Mouse (Mus musculus) E14TG2a.4 (cell line): ENCODE measurements around the gene Zfp276.
"Not testable (repeated sequence)": the region's sequence is repeated elsewhere in the genome, so short reads cannot be mapped to it uniquely, and the experiment has no call there.

ENCODE experiments used
- H3K27me3 ChIP-seq: 2 replicates; pipeline ENCODE4 v1.6.1; 2014; ENCODE audit warnings: low read length, control low read depth; ENCODE audit not compliant: insufficient read depth
- H3K36me3 ChIP-seq: 2 replicates; pipeline ENCODE4 v1.6.1; 2014; ENCODE audit warnings: low read length, control low read depth; ENCODE audit not compliant: insufficient read depth
- H3K4me1 ChIP-seq: replicated peaks from 2 replicates; pipeline ENCODE4 v1.6.1; 2014; ENCODE audit warnings: low read depth, low read length, control low read depth
- H3K4me3 ChIP-seq: replicated peaks from 2 replicates; pipeline ENCODE4 v1.5.1; 2014; ENCODE audit warnings: mild to moderate bottlenecking, low read length
- H3K9me3 ChIP-seq: 2 replicates; pipeline ENCODE4 v1.6.1; 2014; ENCODE audit warnings: low read length, control low read depth
- CTCF ChIP-seq: conservative IDR thresholded peaks from 2 replicates; pipeline ENCODE4 v1.5.1; 2014; ENCODE audit warnings: low read length
- NANOG ChIP-seq: IDR thresholded peaks from 2 replicates; pipeline ENCODE4 v1.6.1; 2014; ENCODE audit warnings: borderline replicate concordance, low read length, mixed read lengths
- POU5F1 ChIP-seq: IDR thresholded peaks from 2 replicates; pipeline ENCODE4 v1.6.1; 2014; ENCODE audit warnings: low read length, borderline replicate concordance

The Zfp276 gene

GRCm38 (mm10) chr8:123253451-123254098, 420 bp upstream of the Zfp276 start:
- Histone ChIP-seq H3K36me3 (peaks cover 65% of the 10 kb centered on the region), H3K27me3 (peaks cover 16% of the 10 kb centered on the region), H3K9me3 (no peaks in the 10 kb centered on the region), H3K4me3 (peak overlapping the region; percentile 97), H3K4me1 (peaks cover 25% of the 10 kb centered on the region)
- no peak for TF ChIP-seq POU5F1
- TF ChIP-seq CTCF: no peak
- no peak for TF ChIP-seq NANOG

GRCm38 (mm10) chr8:123255170-123255569, 1.2 kb downstream of the Zfp276 start:
- peaks cover 25% of the 10 kb centered on the region for H3K4me1 ChIP-seq
- peaks cover 63% of the 10 kb centered on the region for H3K36me3 ChIP-seq
- TF ChIP-seq POU5F1: no peak
- TF ChIP-seq CTCF: no peak
- no peak for TF ChIP-seq NANOG
- H3K27me3 ChIP-seq: peaks cover 16% of the 10 kb centered on the region
- H3K9me3 ChIP-seq: no peaks in the 10 kb centered on the region
- peak overlapping the region; percentile 97 for H3K4me3 ChIP-seq

- Histone ChIP-seq H3K9me3 (no peaks in the 10 kb centered on the region), H3K4me1 (peaks cover 25% of the 10 kb centered on the region), H3K4me3 (no peak overlapping the region), H3K27me3 (peaks cover 16% of the 10 kb centered on the region), H3K36me3 (peaks cover 52% of the 10 kb centered on the region)
- TF ChIP-seq NANOG (no peak), POU5F1 (no peak), CTCF (no peak)
These were observed 3.1 kb downstream of the Zfp276 start for GRCm38 (mm10) chr8:123257114-123257513.

DNA sequence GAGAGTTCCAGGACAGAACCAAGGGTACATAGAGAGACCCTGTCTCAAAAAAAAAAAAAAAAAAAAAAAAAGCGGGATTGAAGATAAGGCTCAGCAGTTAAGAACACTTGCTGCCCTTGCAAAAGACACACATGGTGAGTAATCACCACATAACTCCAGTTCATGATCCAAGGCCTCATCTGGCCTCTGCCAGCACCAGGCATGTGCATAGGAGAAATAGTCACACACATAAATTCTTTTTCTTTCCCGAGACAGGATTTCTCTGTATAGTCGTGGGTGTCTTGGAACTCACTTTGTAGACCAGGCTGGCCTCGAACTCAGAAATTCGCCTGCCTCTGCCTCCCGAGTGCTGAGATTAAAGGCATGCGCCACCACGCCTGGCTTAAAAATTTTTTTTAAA, 3.6 kb downstream of the Zfp276 start:
- Histone ChIP-seq H3K4me1 (peaks cover 25% of the 10 kb centered on the region), H3K36me3 (peaks cover 51% of the 10 kb centered on the region), H3K27me3 (peaks cover 16% of the 10 kb centered on the region)
- not testable (repeated sequence) for H3K4me3 ChIP-seq, H3K9me3 ChIP-seq

DNA sequence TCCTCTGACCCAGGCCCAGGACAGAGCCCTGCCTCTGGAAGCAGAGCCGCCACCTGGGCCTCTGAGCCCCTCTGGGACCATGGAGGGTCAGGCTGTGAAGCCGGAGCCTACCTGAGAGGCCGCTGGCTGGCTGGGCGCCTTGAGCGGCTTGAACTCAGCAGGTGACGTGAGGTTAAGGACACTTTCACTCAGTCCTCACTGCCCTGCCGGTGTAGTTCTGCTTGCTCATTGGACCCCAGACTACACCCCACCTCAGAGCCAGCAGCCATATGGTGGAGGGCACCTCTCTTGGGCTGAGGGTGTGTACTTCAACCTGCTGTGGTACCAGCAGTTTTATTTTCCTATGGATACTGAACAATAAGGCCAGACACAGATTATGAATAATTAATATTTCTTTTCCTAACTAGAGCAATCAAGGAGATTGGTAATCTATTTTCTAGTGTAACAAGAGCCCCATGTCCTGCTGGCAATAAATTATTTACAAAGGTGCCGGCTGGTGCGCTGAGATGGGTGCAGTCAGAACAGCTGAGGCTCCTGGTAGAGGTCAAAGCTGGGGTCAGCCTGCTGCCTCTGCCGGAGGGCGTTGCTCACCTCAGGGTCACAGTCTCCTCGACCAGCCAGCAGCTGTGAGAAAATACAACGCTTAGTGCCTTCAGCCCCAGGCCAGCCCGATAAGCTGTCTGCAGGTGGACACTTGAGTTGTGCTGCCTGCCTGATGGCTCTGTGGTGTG, 14.1 kb downstream of the Zfp276 start:
- Histone ChIP-seq H3K9me3 (no peaks in the 10 kb centered on the region), H3K4me1 (peaks cover 36% of the 10 kb centered on the region), H3K27me3 (no peaks in the 10 kb centered on the region), H3K36me3 (peaks cover 97% of the 10 kb centered on the region), H3K4me3 (peak overlapping the region; percentile 23; the same call in 1 of the 2 replicates)
- TF ChIP-seq CTCF: no peak
- no peak for TF ChIP-seq NANOG
- no peak for TF ChIP-seq POU5F1

GRCm38 (mm10) chr8:123271147-123271546, 17.2 kb downstream of the Zfp276 start:
- peaks cover 42% of the 10 kb centered on the region for H3K4me1 ChIP-seq
- H3K9me3 ChIP-seq: no peaks in the 10 kb centered on the region
- TF ChIP-seq NANOG: no peak
- TF ChIP-seq POU5F1: no peak
- TF ChIP-seq CTCF: no peak
- H3K36me3 ChIP-seq: peaks cover 100% of the 10 kb centered on the region
- H3K4me3 ChIP-seq: no peak overlapping the region
- H3K27me3 ChIP-seq: no peaks in the 10 kb centered on the region

DNA sequence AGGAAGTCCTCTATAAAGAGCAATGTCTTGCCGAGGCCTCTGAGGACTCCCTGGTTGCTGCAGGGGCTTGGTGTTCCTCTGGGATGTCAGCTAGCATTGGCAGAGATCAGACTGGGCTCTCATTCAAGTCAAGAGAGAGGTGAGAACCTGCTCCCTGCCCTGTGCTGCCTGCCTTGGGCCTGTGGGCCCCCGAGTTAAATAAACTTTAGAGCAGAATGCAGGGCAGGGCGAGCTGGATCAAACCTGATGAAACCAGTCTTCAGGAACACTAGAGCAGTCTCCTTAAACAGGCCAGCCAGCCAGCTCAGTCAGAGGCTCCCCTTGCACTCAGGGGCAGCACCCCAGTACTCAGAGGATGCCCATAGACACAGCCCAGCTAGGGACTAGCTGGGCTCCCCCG, 17.9 kb downstream of the Zfp276 start:
- TF ChIP-seq POU5F1 (no peak), NANOG (no peak), CTCF (no peak)
- Histone ChIP-seq H3K4me3 (no peak overlapping the region), H3K9me3 (no peaks in the 10 kb centered on the region), H3K36me3 (peaks cover 100% of the 10 kb centered on the region), H3K4me1 (peaks cover 42% of the 10 kb centered on the region), H3K27me3 (no peaks in the 10 kb centered on the region)

DNA sequence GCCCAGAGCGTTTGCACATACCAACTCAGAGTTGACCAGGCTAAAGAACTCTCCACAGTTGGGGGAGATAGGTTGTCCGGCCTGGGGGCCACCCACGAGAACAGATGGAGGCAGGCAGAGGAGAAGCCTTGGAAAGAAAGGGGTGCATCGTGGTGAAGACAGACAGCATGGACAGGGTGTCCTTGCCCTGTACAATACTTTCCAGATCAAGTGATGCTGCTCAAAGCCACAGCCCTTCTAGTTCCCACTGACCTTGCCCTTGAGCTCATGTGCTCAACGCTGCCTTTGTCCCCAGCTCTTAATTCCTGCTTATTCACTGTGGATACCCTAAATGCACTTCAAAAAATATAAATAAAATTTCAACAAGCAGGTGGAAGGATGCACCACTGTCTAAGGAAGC, 20.5 kb downstream of the Zfp276 start:
- Histone ChIP-seq H3K27me3 (no peaks in the 10 kb centered on the region), H3K4me1 (peaks cover 21% of the 10 kb centered on the region), H3K36me3 (peaks cover 92% of the 10 kb centered on the region), H3K9me3 (no peaks in the 10 kb centered on the region), H3K4me3 (no peak overlapping the region)
- TF ChIP-seq POU5F1: no peak
- no peak for TF ChIP-seq CTCF
- no peak for TF ChIP-seq NANOG
